Mouse (Mus musculus) cerebellum, postnatal 4 days (tissue): ENCODE measurements around the gene Stard13.
A peak's percentile ranks its signal among the peaks of the same experiment; 100 is the strongest.

ENCODE experiments used
- DNase-seq, 2 experiments: peaks; one replicate each; pipeline ENCODE4 v3.0.0; 2022; ENCODE audit warnings: low spot score in 2 of 2, mixed read lengths in 1 of 2

Stard13 gene

GRCm38 (mm10) chr5:151233400-151234031 lies at the start of gene Stard13:
Gene Stard13 (minus strand): TSS chr5:151233836.
- peak in 1 of 2 experiments; percentile 29 for DNase-seq

DNA sequence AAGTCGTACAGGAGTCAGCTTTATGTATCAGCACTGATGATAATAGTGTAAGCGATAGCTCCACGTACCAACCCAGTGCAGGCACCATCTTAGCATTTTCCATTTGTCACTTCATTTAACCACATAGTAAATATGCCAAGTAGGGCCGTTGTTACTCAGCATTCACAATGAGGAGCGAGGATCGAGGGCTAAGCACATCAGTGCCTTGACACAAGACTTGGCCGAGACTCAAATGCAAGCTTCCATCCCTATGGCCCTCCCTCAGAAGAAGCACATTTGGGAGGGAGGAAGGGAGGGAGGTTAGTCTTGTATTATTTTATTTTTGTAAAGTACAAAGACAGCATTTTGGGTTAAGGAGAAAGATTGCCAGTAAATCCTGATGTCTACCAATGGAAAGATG lies 45.9 kb upstream of the Stard13 start:
- no peak for DNase-seq

DNA sequence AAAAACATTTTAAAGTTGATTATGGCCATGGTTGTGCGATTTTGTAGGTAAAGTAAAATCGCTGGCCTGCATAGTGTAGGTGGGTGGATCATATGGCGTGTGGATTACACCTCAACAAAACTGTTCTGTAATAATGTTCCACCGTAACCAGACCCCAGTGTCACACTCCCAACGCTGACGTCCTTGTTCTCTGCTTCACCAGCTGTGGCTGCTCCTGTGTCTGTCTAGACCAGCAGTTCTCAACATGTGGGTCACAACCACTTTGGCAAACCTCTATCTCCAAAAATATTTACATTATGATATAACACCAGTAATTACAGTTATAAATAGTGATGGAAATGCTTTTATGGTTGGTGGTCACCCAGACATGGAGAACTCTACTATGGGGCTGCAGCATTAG lies 44.3 kb upstream of the Stard13 start:
- no peak for DNase-seq

DNA sequence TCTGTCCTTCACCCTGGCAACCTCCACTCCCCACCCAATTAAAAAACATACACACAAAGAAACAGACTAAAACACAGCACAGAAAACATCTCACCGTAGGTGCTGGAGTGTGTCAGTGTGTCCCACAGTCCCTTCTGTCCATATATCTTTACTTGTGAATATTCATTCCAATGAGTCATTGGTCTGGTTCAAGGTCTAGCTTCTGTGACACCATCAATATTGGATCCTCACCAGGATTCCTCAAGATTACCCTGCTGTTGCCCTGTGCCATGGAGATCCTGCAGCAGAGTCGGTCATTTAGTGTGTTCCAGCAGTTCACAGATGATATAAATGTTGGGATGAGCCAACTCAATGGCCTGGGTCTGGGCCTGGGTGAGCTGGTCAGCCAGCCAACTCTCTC lies 42.4 kb upstream of the Stard13 start:
- DNase-seq: no peak

GRCm38 (mm10) chr5:151274265-151274664 lies 40.6 kb upstream of the Stard13 start:
- DNase-seq: no peak

DNA sequence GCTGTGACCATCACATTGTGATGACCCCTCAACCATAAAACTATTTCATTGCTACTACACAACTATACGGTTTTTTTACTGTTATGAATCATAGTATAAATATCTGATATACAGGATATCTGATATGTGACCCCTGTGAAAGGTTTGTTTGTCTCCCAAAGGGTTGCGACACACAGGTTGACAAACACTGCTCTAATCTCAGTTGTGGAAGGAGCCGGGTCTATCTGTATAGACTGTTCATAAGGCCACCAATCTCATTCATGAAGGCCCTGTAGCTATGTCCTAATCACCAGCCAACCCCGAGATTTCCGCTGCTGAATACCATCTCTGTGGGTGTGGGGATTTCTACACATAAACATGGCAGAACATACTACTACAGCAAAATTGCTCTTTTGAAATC lies 37.2 kb upstream of the Stard13 start:
- no peak for DNase-seq

DNA sequence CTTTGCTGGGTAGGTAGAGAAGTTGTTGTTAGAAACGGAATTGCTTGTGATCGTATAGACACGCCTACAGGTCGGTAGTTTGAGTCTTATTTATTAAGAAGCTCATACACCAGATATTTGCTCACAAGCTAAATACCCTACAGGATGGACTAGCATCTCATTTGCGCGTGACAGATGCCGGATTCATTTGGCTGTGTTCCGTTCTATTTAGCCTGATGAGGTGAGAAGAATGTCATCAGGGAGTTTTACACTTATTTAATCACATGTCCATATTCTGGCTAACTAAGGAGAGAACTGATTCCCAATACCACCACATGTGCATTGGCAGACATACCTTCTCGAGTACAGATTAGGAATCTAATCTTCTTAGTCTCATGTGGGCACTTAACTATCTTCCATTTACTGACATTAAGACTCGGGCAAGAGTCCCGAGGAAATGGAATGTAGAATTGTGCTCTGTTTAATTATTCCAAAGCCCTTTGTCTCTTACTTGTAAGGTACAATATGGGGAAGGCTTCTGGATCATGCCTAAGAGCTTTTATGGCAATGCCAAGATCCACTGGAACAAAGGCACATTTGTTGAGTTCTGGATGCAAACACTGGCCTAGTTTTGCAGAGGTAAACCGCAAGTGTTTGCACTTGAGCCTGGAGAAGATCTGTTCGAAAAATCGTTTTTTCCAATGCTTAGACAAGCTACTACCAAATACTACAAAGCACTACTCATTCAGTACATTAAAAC lies 33.4 kb upstream of the Stard13 start:
- DNase-seq: no peak

DNA sequence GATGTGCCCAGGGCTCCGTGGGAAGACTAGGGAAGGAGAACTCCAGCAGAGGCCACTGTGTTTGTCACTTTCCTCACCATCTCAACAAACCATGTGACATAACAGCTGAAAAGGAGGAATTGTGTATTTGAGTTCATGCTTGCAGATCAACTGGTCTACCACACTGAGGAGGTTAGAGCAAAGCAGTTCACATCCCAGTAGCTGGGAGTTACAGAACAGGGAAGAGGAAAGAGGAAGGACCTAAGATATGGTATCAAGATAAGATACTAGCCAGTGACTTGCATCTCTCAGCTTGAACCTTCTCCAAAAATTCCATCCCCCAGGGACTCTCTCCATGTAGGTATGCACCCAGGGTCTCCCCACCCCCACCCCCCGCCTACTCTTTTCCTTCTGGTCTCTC lies 27.9 kb upstream of the Stard13 start:
- DNase-seq: no peak

- DNase-seq: no peak
These were observed 18.6 kb upstream of the Stard13 start for GRCm38 (mm10) chr5:151252213-151252612.

GRCm38 (mm10) chr5:151251656-151252055 lies 18.0 kb upstream of the Stard13 start:
- no peak for DNase-seq

GRCm38 (mm10) chr5:151248671-151249620 lies 15.3 kb upstream of the Stard13 start:
- no peak for DNase-seq

DNA sequence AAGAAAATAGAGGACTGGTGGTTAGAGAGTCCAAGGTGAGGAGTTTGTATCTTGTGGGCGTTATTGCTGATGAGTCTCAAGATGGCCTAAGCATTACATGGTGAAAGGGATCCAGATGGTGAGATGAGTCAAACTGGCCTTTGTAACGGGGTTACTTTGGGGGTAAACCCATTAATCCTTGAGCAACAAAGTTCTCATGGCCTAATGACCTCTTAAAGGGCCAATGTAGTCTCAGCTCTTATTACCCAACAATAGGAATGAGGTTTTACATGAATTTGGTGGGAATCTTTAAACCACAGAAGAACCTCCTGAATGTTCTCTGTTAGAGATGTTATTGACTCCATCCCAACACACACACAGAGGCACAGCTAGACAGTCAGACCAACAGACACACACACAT lies 14.4 kb upstream of the Stard13 start:
- no peak for DNase-seq

- DNase-seq: no peak
These were observed 13.7 kb upstream of the Stard13 start for GRCm38 (mm10) chr5:151247115-151247875.

GRCm38 (mm10) chr5:151246287-151246686 lies 12.7 kb upstream of the Stard13 start:
- DNase-seq: no peak

DNA sequence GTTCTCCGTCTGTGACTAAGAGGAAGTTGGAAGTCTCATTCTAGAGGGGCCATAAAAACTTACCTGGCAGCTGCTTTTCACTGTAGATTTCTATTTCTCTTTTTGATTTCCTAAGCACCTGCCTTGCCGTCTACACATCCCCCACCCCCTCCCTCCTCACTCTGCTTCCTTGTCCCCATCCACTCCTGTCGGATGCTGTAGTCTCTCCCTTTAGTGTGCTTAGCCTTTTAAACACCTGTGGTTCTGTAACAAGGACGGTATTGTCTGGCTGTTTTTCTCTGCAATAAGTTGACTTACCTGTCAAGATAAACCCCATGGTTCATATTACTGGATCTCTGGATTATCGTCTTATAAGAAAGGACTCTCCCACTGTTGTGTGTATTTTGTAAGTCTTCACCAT lies 11.9 kb upstream of the Stard13 start:
- no peak for DNase-seq

DNA sequence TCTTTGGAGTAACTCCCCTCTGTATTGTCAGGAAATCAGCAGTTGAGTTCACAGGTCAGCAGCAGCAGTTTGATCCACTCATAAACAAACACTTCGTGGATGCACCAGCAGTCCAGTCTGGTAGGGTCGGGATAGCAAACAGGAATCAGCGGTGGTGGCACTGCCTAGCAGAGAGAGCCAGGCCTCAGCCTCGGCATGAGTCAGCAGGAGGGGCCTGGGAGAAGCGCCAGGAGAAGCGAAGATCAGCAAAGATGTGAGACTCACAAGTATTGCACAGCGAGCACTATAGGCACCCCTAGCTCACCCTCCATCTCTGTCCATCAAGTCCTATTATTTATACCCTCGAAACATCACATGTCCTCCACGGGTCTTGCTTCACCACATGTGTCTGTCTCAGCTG lies 5.1 kb upstream of the Stard13 start:
- DNase-seq: no peak

- no peak for DNase-seq
These were observed 2.8 kb upstream of the Stard13 start for GRCm38 (mm10) chr5:151236411-151236810.

DNA sequence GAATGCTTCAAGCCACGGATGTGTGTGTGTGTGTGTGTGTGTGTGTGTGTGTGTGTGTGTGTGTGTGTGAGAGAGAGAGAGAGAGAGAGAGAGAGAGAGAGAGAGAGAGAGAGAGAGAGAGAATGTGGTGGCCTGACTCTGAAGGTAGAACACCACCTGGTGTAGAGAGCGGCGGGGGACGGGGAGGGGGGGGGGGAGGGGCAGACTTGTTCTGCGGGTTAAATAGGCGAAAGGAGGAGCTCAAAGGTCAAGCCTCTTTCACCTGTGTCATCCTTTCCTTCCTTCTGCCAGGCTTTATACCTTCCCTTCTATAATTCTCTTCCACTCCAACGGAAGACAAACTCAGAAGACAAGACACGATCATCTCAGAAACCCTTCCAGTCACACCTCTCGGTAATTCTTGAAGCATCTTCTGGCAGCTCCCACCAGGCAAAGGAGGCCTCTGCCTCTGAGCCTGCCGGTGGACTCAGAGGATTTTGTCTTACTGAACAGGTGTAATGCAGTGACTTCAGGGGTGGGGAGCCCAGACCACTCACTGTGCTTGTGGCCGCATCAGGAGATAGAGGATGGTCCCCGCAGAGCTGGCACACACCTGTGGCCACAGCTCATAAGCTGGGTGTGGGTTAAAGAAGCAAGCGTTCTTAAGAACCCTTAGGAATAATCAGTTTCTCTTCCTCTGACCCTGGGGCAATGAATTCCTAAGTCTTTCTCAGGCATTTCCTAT lies 898 bp downstream of the Stard13 start:
- no peak for DNase-seq

DNA sequence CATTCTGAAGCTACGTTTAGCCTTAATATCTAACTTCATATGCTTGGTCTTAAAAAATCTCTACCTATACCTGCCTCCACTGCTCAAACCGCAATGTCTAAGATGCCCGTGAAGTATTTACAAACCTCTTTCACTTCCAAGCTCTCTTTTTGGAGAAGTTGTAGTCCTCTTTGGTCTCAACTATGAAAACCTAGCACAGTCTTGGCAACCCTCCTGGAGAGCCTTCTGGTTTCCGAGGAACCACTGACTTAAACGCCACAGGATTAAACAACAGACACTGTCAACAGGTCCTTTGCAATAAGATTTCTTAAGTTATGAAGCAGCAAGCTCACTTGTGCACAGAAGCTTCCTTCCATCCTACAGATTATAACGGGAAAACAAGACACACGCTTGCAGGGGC lies 1.8 kb downstream of the Stard13 start:
- no peak for DNase-seq

DNA sequence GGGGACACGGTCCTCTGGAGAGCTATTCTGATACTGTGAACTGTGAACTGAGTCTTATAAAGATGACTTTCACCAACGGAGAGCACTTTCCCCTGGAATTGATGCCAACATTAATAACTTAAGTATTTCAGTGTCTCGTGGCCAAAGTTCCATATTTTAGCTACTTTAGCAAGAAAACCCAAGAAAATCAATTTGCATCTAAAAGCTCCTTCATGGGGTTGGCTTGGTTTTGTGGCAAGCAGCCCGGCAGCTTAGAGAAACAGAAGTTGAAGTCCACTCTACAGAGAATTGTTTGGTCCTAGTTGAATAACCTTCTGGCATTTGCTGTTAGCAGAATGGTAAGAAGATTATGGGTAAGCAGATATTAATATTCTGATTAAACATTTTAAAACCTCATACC lies 2.2 kb downstream of the Stard13 start:
- no peak for DNase-seq

DNA sequence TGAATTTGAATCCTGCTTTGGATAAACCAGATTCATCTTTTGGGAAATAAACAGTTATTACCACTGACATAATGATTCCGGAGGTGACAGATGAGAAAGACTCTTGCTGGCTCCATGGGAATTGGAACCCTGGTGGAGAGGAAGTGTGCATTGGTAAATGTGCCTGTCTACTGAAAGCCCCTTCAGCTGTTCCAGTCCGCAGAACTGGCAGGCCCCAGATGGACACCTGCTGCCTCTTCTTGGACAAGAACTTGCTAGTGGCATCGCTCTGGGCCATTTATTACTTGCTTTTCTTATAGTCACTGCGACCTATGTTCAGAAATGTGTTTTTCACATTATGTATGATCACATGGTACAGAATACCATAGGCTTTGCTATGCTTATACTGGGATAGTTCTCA lies 3.2 kb downstream of the Stard13 start:
- no peak for DNase-seq
